Mouse (Mus musculus) liver, postnatal 0 days (tissue): ENCODE data around the gene Ptpn12.

Experiments used
- CTCF ChIP-seq: sonication (generic); IDR thresholded peaks from 2 replicates; pipeline ENCODE4 v1.5.1; 2016; ENCODE audit warnings: antibody characterized with exemption, low read depth
- EP300 ChIP-seq: IDR thresholded peaks from 2 replicates; pipeline ENCODE4 v1.6.1; 2016; ENCODE audit warnings: antibody characterized with exemption, low read depth, mild to moderate bottlenecking

GRCm38 (mm10) chr5:20941205-20941604, 114.5 kb downstream of the Ptpn12 start:
- peak; percentile 32 for TF ChIP-seq CTCF
- TF ChIP-seq EP300, result peak; percentile 31; the same call in 1 of the 2 replicates
